Mouse (Mus musculus): ENCODE results near the gene Hist1h2ae. TPM values are rescaled to one million over a fixed set of nuclear protein-coding genes. Genes with fewer than 3 reads are reported as not detected.

The Hist1h2ae gene
- polyA plus RNA-seq, 2 experiments from 2014 or later, result 12.3 to 17.6 TPM

Other genes with a start within 250 kb of the Hist1h2ae start
- 10 to 100 TPM; 29.6 to 34.2 TPM for gene Zfp322a, start 202.0 kb downstream of the Hist1h2ae start, polyA plus RNA-seq (2017; shearing (Covaris generic))
- gene Abt1, start 147.4 kb downstream of the Hist1h2ae start, polyA plus RNA-seq (2017; shearing (Covaris generic)), result 10 to 100 TPM; 12.4 to 14.5 TPM
- gene Btn1a1, start 105.3 kb downstream of the Hist1h2ae start, polyA plus RNA-seq (2017; shearing (Covaris generic)), result not detected
- not detected for gene Btn2a2, start 82.4 kb downstream of the Hist1h2ae start, polyA plus RNA-seq (2017; shearing (Covaris generic))
- gene Hist1h4h, start 40.2 kb downstream of the Hist1h2ae start, polyA plus RNA-seq (2017; shearing (Covaris generic)), result 10 to 100 TPM in 1 of 2 experiments, 1 to 10 TPM in 1; 9.5 to 10.8 TPM
- 1 to 10 TPM in 1 of 2 experiments, not detected in 1; 2.7 TPM for gene Hist1h2af, start 37.3 kb downstream of the Hist1h2ae start, polyA plus RNA-seq (2017; shearing (Covaris generic))
- not detected for gene Hist1h3g, start 35.8 kb downstream of the Hist1h2ae start, polyA plus RNA-seq (2017; shearing (Covaris generic))
- gene Hist1h2bh, start 27.8 kb downstream of the Hist1h2ae start, polyA plus RNA-seq (2017; shearing (Covaris generic)), result under 1 TPM; 0.41 to 0.66 TPM
- gene Hist1h3f, start 27.2 kb downstream of the Hist1h2ae start, polyA plus RNA-seq (2017; shearing (Covaris generic)), result not detected
- gene Hist1h4f, start 19.6 kb downstream of the Hist1h2ae start, polyA plus RNA-seq (2017; shearing (Covaris generic)), result 1 to 10 TPM in 1 of 2 experiments, not detected in 1; 1.1 TPM
- under 1 TPM; 0.18 to 0.35 TPM for gene Hist1h1d, start 18.0 kb downstream of the Hist1h2ae start, polyA plus RNA-seq (2017; shearing (Covaris generic))
- gene Hist1h3e, start 8.9 kb downstream of the Hist1h2ae start, polyA plus RNA-seq (2017; shearing (Covaris generic)), result 1 to 10 TPM; 2.2 to 4.1 TPM
- gene Hist1h2bg, start 176 bp upstream of the Hist1h2ae start, polyA plus RNA-seq (2017; shearing (Covaris generic)), result 1 to 10 TPM; 8.0 to 8.6 TPM
- gene Hist1h2bf, start 3.0 kb upstream of the Hist1h2ae start, polyA plus RNA-seq (2017; shearing (Covaris generic)), result not detected
- under 1 TPM in 1 of 2 experiments, not detected in 1; 0.96 TPM for gene Hist1h2ad, start 3.2 kb upstream of the Hist1h2ae start, polyA plus RNA-seq (2017; shearing (Covaris generic))
- not detected for gene Hist1h3d, start 4.5 kb upstream of the Hist1h2ae start, polyA plus RNA-seq (2017; shearing (Covaris generic))
- 10 to 100 TPM; 20.2 to 22.9 TPM for gene Hist1h4d, start 10.4 kb upstream of the Hist1h2ae start, polyA plus RNA-seq (2017; shearing (Covaris generic))
- gene Hist1h2be, start 49.9 kb upstream of the Hist1h2ae start, polyA plus RNA-seq (2017; shearing (Covaris generic)), result 1 to 10 TPM; 3.3 to 4.0 TPM
- 10 to 100 TPM; 10.6 to 11.3 TPM for gene Hist1h1e, start 51.3 kb upstream of the Hist1h2ae start, polyA plus RNA-seq (2017; shearing (Covaris generic))
- gene Hist1h2ac, start 112.7 kb upstream of the Hist1h2ae start, polyA plus RNA-seq (2017; shearing (Covaris generic)), result under 1 TPM; 0.51 to 0.74 TPM
- 1 to 10 TPM; 4.0 to 4.2 TPM for gene Hist1h2bc, start 113.0 kb upstream of the Hist1h2ae start, polyA plus RNA-seq (2017; shearing (Covaris generic))
- not detected for gene Hist1h1t, start 124.6 kb upstream of the Hist1h2ae start, polyA plus RNA-seq (2017; shearing (Covaris generic))
- gene Hist1h4c, start 127.2 kb upstream of the Hist1h2ae start, polyA plus RNA-seq (2017; shearing (Covaris generic)), result 1 to 10 TPM; 8.7 to 9.4 TPM
- gene Hfe, start 139.6 kb upstream of the Hist1h2ae start, polyA plus RNA-seq (2017; shearing (Covaris generic)), result under 1 TPM; 0.57 to 0.69 TPM
- gene Hist1h1c, start 167.6 kb upstream of the Hist1h2ae start, polyA plus RNA-seq (2017; shearing (Covaris generic)), result 10 to 100 TPM in 1 of 2 experiments, 1 to 10 TPM in 1; 8.9 to 10.5 TPM
- 1 to 10 TPM in 1 of 2 experiments, not detected in 1; 1.3 TPM for gene Hist1h3c, start 174.4 kb upstream of the Hist1h2ae start, polyA plus RNA-seq (2017; shearing (Covaris generic))
- 1 to 10 TPM in 1 of 2 experiments, not detected in 1; 2.9 TPM for gene Hist1h2bb, start 175.5 kb upstream of the Hist1h2ae start, polyA plus RNA-seq (2017; shearing (Covaris generic))
- 1 to 10 TPM; 2.8 to 8.2 TPM for gene Hist1h2ab, start 179.9 kb upstream of the Hist1h2ae start, polyA plus RNA-seq (2017; shearing (Covaris generic))
- gene Hist1h3b, start 181.0 kb upstream of the Hist1h2ae start, polyA plus RNA-seq (2017; shearing (Covaris generic)), result not detected
- 1 to 10 TPM in 1 of 2 experiments, not detected in 1; 5.4 TPM for gene Hist1h4b, start 185.8 kb upstream of the Hist1h2ae start, polyA plus RNA-seq (2017; shearing (Covaris generic))
- gene Hist1h4a, start 190.0 kb upstream of the Hist1h2ae start, polyA plus RNA-seq (2017; shearing (Covaris generic)), result not detected
- 1 to 10 TPM in 1 of 2 experiments, not detected in 1; 1.8 TPM for gene Hist1h3a, start 191.2 kb upstream of the Hist1h2ae start, polyA plus RNA-seq (2017; shearing (Covaris generic))
- gene Hist1h1a, start 192.4 kb upstream of the Hist1h2ae start, polyA plus RNA-seq (2017; shearing (Covaris generic)), result 1 to 10 TPM; 2.6 to 3.4 TPM
- not detected for gene Trim38, start 198.7 kb upstream of the Hist1h2ae start, polyA plus RNA-seq (2017; shearing (Covaris generic))
- not detected for gene Slc17a2, start 235.8 kb upstream of the Hist1h2ae start, polyA plus RNA-seq (2017; shearing (Covaris generic))

All from CD4-positive, CD25-positive, alpha-beta regulatory T cell, adult 4 months (primary cell).